Mouse (Mus musculus): ENCODE results near the gene St8sia6. TPM values are rescaled to one million over a fixed set of nuclear protein-coding genes. Genes with fewer than 3 reads are reported as not detected.
"Not testable (repeated sequence)": the region's sequence is repeated elsewhere in the genome, so short reads cannot be mapped to it uniquely, and the experiment has no call there.

The St8sia6 gene
- polyA plus RNA-seq, 1 experiment from 2014 or later = 1.7 TPM

DNA sequence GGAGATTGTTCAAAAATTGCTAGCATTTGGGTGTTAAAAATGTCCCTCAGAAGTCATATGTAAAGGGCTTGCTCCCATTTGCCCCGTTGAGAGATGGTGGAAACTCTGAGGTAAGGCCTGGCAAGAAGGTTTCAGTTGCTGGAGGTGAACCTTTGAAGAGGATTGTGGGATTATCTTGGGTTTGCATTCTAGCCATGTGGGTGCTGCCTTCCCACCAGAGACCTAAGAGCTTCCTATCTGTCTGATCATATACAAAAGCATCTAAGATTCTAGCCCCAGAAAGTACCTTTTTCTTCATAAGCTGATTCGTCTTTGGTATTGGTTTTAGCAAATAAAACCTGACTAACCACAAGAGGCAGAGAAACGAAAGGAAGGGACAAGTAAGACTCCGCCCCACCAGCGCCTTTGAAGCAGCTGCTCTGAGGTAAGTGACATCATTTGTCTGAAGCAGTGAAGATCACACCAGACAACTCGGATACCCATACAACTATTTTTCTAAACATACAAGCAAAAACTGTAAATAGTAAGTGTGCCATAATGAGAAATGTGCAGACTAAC lies 75.2 kb downstream of the St8sia6 start:
- no peaks in the 10 kb centered on the region for H3K36me3 ChIP-seq
- H3K4me1 ChIP-seq (replicated peaks) = no peaks in the 10 kb centered on the region
- no peak for ATAC-seq (ENCODE audit: insufficient number of reproducible peaks, insufficient read depth, low FRiP score, low TSS enrichment, low read depth)
- no peak overlapping the region for H3K27ac ChIP-seq
- no peak overlapping the region for H3K4me3 ChIP-seq (replicated peaks)
- no peaks in the 10 kb centered on the region for H3K9me3 ChIP-seq
- no peak overlapping the region for H3K9ac ChIP-seq (replicated peaks)
- H3K4me2 ChIP-seq = no peak overlapping the region
- WGBS = 77% methylated on average over 6 of the region's 6 CpGs
- H3K27me3 ChIP-seq = no peaks in the 10 kb centered on the region

DNA sequence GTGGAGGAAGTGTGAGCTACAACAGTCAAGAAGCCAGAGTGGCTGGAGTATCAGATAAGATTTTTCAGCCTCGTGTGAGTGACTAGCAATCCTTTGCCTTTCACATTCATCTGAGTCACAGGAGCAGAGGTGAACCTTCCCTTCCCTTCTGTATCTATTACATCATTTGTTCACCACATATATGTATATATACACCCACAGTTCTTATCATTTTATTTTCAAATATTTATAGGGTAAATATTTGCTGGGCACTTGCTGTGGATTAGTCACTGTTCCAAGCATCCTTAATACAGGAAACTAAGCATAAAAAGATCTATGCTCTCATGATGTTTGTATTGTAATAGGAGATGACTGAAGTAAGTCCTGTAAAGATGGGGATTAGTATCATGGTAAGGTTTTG lies 85.1 kb downstream of the St8sia6 start:
- no peaks in the 10 kb centered on the region for H3K36me3 ChIP-seq
- H3K4me2 ChIP-seq = no peak overlapping the region
- no peak overlapping the region for H3K27ac ChIP-seq
- no peaks in the 10 kb centered on the region for H3K4me1 ChIP-seq (replicated peaks)
- no peak overlapping the region for H3K4me3 ChIP-seq (replicated peaks)
- WGBS = 63% methylated on average over 1 of the region's 1 CpGs
- H3K9ac ChIP-seq (replicated peaks) = no peak overlapping the region
- H3K9me3 ChIP-seq = no peaks in the 10 kb centered on the region
- ATAC-seq (ENCODE audit: insufficient number of reproducible peaks, insufficient read depth, low FRiP score, low TSS enrichment, low read depth) = no peak
- H3K27me3 ChIP-seq = no peaks in the 10 kb centered on the region

DNA sequence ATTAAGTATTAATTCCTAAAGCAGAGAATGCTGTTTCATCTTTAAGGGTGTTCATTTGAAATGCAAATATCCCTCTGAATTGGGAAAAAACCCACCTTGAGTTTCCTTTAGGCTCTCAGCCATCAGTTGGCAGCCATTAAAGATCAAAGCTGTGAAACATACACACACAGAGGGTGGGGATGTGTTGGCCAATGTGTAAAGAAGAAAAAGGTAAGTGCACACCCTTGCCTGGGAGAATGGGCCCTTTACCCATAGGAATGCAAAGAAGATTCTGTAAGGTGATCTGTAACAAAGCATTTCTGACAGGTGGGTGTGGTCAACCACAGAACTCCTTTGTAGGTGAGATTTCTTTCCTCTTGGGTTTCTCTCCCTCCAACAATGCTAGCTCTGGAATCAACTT lies 96.3 kb downstream of the St8sia6 start:
- H3K36me3 ChIP-seq = no peaks in the 10 kb centered on the region
- ATAC-seq (ENCODE audit: insufficient number of reproducible peaks, insufficient read depth, low FRiP score, low TSS enrichment, low read depth) = no peak
- H3K27me3 ChIP-seq = no peaks in the 10 kb centered on the region
- no peak overlapping the region for H3K9ac ChIP-seq (replicated peaks)
- no peaks in the 10 kb centered on the region for H3K9me3 ChIP-seq
- no peak overlapping the region for H3K4me2 ChIP-seq
- H3K27ac ChIP-seq = no peak overlapping the region
- no peaks in the 10 kb centered on the region; the same call in 1 of the 2 replicates for H3K4me1 ChIP-seq (replicated peaks)
- no peak overlapping the region for H3K4me3 ChIP-seq (replicated peaks)

DNA sequence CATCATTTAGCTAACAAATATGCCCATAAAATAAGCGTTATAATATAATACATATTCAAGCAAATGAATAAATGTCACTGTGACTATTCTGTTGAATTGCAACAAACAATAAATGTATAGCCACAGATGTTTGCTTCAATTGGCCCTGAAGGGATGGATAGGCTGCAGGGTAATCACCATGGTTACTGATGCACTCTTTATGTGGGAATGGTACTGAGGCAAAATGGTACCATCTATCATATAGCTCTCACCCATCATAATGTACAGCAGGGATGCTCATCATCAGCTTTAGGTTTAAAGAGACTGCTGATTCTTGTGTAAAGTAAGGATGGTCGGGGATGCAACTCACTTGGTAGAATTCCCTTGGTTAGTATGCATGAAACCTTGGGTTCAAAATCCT lies 99.4 kb downstream of the St8sia6 start:
- ATAC-seq (ENCODE audit: insufficient number of reproducible peaks, insufficient read depth, low FRiP score, low TSS enrichment, low read depth) = no peak
- Histone ChIP-seq H3K4me3 (replicated peaks) (no peak overlapping the region), H3K36me3 (no peaks in the 10 kb centered on the region), H3K9me3 (no peaks in the 10 kb centered on the region), H3K27me3 (no peaks in the 10 kb centered on the region), H3K4me1 (replicated peaks) (no peaks in the 10 kb centered on the region; the same call in 1 of the 2 replicates), H3K4me2 (no peak overlapping the region), H3K27ac (no peak overlapping the region), H3K9ac (replicated peaks) (no peak overlapping the region)
- 79% methylated on average over 2 of the region's 2 CpGs for WGBS

DNA sequence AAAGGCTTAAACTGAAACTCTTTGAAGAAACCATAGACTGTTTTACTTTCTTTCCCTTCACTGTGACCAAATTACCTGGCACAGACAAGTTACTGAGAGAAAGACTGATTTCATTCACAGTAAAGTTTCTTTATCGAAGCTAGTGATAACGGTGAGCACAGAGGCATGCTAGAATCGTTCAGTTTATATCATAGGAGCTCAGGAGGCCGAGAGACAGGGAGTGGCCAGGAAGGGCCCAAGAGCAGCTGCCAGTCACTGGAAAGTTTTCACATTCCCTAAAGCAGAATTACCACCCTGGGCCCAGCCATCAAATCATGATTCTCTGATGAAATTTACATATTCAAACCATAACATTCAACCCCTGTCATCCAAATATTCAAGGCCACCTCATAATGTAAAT lies 109.5 kb downstream of the St8sia6 start:
- no peak for ATAC-seq (ENCODE audit: insufficient number of reproducible peaks, insufficient read depth, low FRiP score, low TSS enrichment, low read depth)
- Histone ChIP-seq H3K27me3 (no peaks in the 10 kb centered on the region), H3K36me3 (no peaks in the 10 kb centered on the region), H3K4me3 (replicated peaks) (no peak overlapping the region), H3K9me3 (no peaks in the 10 kb centered on the region), H3K9ac (replicated peaks) (no peak overlapping the region), H3K4me2 (no peak overlapping the region), H3K27ac (no peak overlapping the region), H3K4me1 (replicated peaks) (no peaks in the 10 kb centered on the region)
- 86% methylated on average over 4 of the region's 4 CpGs for WGBS

DNA sequence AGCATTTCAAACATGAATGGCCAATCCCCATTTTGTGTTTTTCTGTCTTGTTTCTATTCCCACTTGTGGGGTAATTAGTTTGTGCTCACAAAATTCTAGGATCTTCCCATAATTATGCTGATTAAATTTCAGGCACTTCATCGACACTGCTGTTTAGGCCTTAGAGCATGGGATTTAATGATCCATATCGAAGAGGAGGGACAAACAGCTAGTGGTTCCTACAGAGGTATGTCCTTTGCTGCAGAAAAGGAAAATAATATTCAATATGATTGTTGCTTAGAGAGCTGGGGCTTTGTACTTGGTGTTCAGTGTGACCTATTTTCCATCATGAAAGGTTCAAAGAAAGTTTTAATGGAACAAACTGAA lies 110.7 kb downstream of the St8sia6 start:
- H3K4me1 ChIP-seq (replicated peaks) = no peaks in the 10 kb centered on the region
- H3K9ac ChIP-seq (replicated peaks) = no peak overlapping the region
- H3K4me3 ChIP-seq (replicated peaks) = no peak overlapping the region
- no peak overlapping the region for H3K27ac ChIP-seq
- no peaks in the 10 kb centered on the region for H3K27me3 ChIP-seq
- no peaks in the 10 kb centered on the region for H3K36me3 ChIP-seq
- H3K9me3 ChIP-seq = no peaks in the 10 kb centered on the region
- no peak for ATAC-seq (ENCODE audit: insufficient number of reproducible peaks, insufficient read depth, low FRiP score, low TSS enrichment, low read depth)
- H3K4me2 ChIP-seq = no peak overlapping the region
- WGBS = 83% methylated on average over 2 of the region's 2 CpGs

DNA sequence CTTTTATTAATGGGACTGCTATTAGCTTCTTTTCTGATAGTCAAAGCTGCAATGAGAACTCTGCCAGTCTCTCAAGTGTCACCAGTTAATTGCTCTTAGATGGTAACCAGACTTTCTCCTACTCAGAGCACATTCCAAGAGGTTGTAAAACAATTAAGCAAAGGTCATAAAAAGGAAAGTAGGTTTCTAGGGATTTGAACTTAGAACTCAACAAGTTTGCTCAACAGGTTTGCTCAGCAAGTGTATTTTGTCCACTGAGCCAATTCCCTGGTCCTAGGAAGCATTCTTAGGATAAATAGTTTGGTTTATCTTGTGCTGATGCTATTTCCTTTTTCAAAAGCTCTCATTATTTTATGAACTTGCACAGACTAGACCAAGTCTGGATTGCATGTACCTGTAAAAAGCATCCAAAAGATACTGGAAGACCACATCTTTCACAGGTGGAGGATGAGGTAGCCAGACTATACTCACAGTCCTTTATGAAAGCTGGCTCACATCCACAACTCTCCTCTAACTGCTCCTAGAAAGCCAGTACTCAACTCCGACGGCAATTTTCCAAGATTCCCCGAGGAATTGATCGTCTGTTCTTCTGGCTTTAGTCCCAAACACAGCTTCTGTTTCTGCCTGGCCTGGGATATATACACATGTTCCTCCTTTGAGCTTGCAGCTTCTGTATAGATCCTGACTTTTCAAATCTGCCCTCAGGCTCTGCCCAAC lies 111.2 kb downstream of the St8sia6 start:
- Histone ChIP-seq H3K4me1 (replicated peaks) (no peaks in the 10 kb centered on the region), H3K36me3 (no peaks in the 10 kb centered on the region), H3K9me3 (no peaks in the 10 kb centered on the region), H3K27ac (no peak overlapping the region), H3K27me3 (no peaks in the 10 kb centered on the region), H3K4me3 (replicated peaks) (no peak overlapping the region), H3K4me2 (no peak overlapping the region), H3K9ac (replicated peaks) (no peak overlapping the region)
- no peak for ATAC-seq (ENCODE audit: insufficient number of reproducible peaks, insufficient read depth, low FRiP score, low TSS enrichment, low read depth)
- WGBS = 37% methylated on average over 4 of the region's 4 CpGs

DNA sequence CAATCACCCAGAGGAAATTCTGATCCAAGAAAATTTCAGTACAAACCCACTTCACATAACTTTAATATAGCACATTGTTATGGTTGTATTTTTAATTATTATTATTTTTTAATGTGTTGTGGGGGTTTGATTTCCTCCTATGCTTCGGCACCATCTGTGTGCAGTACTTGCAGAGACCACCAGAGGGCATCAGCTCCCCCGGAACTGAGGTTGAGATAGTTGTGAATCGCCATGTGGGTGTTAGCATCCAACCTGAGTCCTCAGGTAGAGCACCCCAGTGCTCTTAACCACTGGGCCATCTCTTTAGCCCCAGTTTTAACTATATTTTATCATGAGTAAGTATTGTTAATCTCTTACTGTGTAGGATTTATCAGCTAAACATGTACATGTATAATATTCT lies 120.9 kb downstream of the St8sia6 start:
- no peaks in the 10 kb centered on the region for H3K27me3 ChIP-seq
- no peak overlapping the region for H3K27ac ChIP-seq
- H3K9me3 ChIP-seq = no peaks in the 10 kb centered on the region
- H3K4me1 ChIP-seq (replicated peaks) = no peaks in the 10 kb centered on the region
- 64% methylated on average over 3 of the region's 3 CpGs for WGBS
- no peak overlapping the region for H3K9ac ChIP-seq (replicated peaks)
- H3K4me3 ChIP-seq (replicated peaks) = no peak overlapping the region
- H3K36me3 ChIP-seq = no peaks in the 10 kb centered on the region
- H3K4me2 ChIP-seq = no peak overlapping the region
- ATAC-seq (ENCODE audit: insufficient number of reproducible peaks, insufficient read depth, low FRiP score, low TSS enrichment, low read depth) = no peak

DNA sequence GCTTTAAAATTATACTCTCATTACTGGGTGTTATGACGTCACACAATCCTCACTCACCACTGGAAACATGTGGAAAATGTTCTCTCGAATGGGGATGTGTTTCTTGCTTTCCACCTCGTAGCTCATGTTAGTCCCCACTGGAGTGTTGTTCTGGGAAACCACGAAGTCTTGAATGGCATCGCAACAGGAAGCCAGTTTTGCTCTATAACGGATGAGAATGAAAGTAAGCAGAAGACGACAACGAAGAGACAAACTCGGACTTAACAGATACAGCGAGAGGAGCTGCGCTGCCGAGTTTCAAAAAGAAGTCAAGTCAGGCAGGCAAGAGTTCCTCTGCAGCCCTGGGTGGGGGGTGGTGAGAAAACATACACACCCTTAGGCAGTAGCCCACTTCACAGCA lies 121.4 kb downstream of the St8sia6 start:
- 80% methylated on average over 12 of the region's 12 CpGs for WGBS
- no peaks in the 10 kb centered on the region for H3K27me3 ChIP-seq
- no peaks in the 10 kb centered on the region for H3K9me3 ChIP-seq
- H3K4me3 ChIP-seq (replicated peaks) = no peak overlapping the region
- no peak overlapping the region for H3K27ac ChIP-seq
- no peak overlapping the region for H3K9ac ChIP-seq (replicated peaks)
- no peaks in the 10 kb centered on the region for H3K4me1 ChIP-seq (replicated peaks)
- H3K4me2 ChIP-seq = no peak overlapping the region
- ATAC-seq (ENCODE audit: insufficient number of reproducible peaks, insufficient read depth, low FRiP score, low TSS enrichment, low read depth) = no peak
- H3K36me3 ChIP-seq = no peaks in the 10 kb centered on the region

DNA sequence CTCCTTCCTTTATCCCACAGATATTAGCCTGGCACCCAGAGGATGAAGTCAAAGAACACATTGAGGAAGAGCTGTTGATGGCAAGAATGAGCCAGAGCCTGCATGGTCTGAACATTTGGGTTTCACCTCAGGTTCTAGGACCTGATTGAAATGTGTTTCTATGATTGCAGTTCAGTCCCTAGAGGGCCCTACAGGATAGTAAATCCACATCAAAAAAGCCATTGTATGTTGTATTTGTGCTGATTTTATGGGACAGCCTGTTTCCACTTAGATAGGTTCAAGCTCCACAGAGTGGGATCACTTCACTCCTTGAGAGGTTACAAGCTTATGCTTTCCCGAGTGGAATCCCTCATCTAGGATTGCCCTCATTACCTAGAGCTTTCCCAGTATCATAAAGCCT lies 159.0 kb downstream of the St8sia6 start:
- peaks cover 3% of the 10 kb centered on the region; the same call in 1 of the 2 replicates for H3K4me1 ChIP-seq (replicated peaks)
- no peak overlapping the region for H3K4me3 ChIP-seq (replicated peaks)
- no peaks in the 10 kb centered on the region for H3K9me3 ChIP-seq
- no peak for ATAC-seq (ENCODE audit: insufficient number of reproducible peaks, insufficient read depth, low FRiP score, low TSS enrichment, low read depth)
- H3K9ac ChIP-seq (replicated peaks) = no peak overlapping the region
- H3K27me3 ChIP-seq = no peaks in the 10 kb centered on the region
- H3K27ac ChIP-seq = no peak overlapping the region
- no peaks in the 10 kb centered on the region for H3K36me3 ChIP-seq
- WGBS = 26% methylated on average over 1 of the region's 1 CpGs
- no peak overlapping the region for H3K4me2 ChIP-seq

DNA sequence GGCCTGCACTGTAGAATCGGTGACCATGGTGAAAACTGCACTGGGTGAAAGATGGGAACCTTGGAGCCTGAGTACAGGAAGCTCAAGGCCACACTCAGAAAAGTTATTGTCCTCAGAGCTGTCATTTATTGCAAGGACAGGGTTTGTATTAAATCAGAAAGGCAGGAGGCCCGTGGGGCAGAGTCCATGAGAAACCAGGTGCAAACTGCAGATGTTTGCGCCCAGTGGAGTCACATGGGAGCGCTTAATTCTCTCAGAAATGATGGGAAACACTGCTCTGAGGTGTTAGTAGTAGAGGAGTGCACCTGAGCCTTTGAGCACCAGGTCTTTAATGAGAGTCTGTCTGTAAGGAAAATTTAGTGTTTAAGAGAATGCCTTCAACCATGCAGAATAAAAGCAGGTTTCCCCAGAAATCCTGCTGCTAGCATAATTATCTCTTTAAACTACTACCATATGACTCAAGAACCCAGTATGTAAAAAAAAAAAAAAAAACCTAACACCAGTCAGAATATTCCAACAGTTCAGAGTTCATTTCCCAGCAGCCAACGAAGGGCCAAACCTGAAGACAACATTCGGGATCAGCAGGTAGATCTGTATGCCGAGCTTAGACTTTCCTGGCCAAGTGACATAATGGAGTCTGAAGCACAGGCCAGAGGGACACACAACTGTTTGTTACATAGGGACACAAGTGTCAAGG lies 163.6 kb downstream of the St8sia6 start:
- peak; percentile 73 for ATAC-seq (ENCODE audit: insufficient number of reproducible peaks, insufficient read depth, low FRiP score, low TSS enrichment, low read depth)
- Histone ChIP-seq H3K9ac (replicated peaks) (no peak overlapping the region), H3K4me2 (no peak overlapping the region), H3K36me3 (no peaks in the 10 kb centered on the region), H3K27me3 (no peaks in the 10 kb centered on the region), H3K4me1 (replicated peaks) (peaks cover 12% of the 10 kb centered on the region), H3K9me3 (no peaks in the 10 kb centered on the region), H3K27ac (no peak overlapping the region), H3K4me3 (replicated peaks) (no peak overlapping the region)
- 39% methylated on average over 7 of the region's 7 CpGs for WGBS

DNA sequence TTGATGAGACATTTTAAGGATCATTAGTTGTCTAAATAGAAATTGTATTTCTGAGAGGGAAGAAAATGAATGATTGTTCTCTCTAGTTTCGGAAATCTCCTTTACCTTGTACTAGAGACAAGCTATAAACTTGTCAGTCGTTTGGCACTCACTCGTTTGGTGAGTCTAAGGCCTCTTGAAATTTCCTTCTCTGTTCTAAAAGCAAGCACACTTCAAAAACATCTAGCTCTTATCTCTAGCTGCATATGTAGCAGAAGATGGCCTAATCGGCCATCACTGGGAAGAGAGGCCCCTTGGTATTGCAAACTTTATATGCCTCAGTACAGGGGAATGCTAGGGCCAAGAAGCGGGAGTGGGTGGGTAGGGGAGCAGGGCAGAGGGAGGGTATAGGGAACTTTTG lies 190.2 kb downstream of the St8sia6 start:
- not testable (repeated sequence) for H3K9ac ChIP-seq (replicated peaks); H3K36me3 ChIP-seq; H3K27me3 ChIP-seq; H3K4me3 ChIP-seq (replicated peaks); H3K27ac ChIP-seq; H3K4me1 ChIP-seq (replicated peaks); H3K9me3 ChIP-seq; H3K4me2 ChIP-seq; ATAC-seq (ENCODE audit: insufficient number of reproducible peaks, insufficient read depth, low FRiP score, low TSS enrichment, low read depth)
- WGBS = 62% methylated on average over 5 of the region's 5 CpGs
